Mouse (Mus musculus): ENCODE data around the gene Get4. TPM values are rescaled to one million over a fixed set of nuclear protein-coding genes. Genes with fewer than 3 reads are reported as not detected.

The Get4 gene
- total RNA-seq, 2 experiments from 2014 or later, result 81.9 to 87.1 TPM

GRCm38 (mm10) chr5:139237436-139237835 is 14.7 kb upstream of the Get4 start:
- no peak for DNase-seq (ENCODE audit: low spot score in 2 of 2)

DNA sequence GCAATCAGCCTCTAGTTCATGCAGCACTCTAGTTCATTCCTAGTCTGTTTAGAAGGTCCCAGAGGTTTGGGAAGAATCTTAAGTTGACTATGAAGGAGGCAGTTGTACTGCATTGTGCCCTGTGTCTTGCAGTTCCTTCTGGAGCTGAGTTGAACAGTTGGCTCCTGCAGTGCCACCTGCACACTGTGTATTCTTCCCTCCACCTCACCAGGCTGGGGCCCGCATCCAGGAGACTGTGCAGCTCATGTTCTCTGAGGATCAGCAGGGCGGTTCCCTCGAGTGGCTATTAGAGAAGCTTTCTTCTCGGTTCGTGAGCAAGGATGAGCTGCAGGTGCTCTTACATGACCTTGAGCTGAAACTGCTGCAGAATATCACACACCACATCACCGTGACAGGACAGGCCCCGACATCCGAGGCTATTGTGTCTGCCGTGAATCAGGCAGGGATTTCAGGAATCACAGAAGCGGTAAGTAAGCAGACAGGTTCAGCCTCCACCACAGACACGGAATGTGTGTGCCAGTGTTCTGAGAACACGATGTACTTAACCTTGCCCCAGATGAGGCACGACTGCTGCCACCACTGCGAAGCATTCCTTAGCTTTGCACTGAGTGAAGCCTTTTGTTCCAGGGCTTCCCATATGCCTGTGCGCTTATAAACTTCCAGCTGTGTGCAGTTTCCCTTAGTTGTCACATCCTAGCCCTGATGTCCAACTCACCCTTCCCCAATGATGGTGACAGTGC is 10.9 kb upstream of the Get4 start:
- DNase-seq (ENCODE audit: low spot score in 2 of 2), result no peak

DNA sequence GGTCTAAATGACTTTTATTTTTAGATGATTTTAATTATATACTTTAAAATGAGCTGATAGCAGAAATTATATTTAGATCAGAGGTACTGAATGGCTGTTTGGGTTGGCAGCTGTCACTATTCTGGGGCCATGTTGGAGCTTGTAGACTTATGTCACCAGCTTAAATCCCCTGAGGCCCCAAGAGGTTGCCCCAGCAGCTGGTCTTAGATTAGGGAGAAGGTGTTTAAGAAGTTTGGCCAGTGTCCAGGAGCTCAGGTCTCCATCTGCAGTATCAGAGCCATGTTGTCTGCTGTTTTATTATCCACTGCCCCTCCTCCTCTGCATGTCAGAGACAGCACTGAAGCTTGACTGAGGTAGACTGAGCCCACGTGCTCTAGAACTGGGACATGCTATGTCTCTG is 8.7 kb upstream of the Get4 start:
- no peak for DNase-seq (ENCODE audit: low spot score in 2 of 2)

- no peak for DNase-seq (ENCODE audit: low spot score in 2 of 2)
Measured at GRCm38 (mm10) chr5:139247767-139248166, 4.4 kb upstream of the Get4 start.

- DNase-seq (ENCODE audit: low spot score in 2 of 2), result no peak
Measured at GRCm38 (mm10) chr5:139248846-139249245, 3.3 kb upstream of the Get4 start.

DNA sequence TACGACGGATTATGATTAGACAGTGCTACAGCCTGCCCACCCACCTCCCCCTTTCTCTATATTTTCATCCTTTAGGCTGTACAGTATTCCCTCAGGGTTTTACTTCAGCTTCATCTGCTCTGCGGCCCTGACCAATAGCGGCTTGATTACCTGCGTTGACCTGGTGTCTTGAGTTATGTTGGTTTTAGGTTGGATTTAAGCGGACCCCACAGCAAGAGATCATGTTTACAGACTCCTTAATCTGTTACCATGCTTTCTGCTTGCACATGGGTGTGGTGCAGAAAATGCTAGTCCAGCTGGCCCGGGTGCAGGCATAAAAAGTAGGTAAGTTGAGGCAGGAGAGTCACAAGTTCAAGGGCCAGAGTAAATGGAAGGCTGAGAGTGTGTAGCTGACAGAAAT is 845 bp upstream of the Get4 start:
- no peak for DNase-seq (ENCODE audit: low spot score in 2 of 2)

- no peak for DNase-seq (ENCODE audit: low spot score in 2 of 2)
Measured at GRCm38 (mm10) chr5:139251736-139252080, 416 bp upstream of the Get4 start.

DNA sequence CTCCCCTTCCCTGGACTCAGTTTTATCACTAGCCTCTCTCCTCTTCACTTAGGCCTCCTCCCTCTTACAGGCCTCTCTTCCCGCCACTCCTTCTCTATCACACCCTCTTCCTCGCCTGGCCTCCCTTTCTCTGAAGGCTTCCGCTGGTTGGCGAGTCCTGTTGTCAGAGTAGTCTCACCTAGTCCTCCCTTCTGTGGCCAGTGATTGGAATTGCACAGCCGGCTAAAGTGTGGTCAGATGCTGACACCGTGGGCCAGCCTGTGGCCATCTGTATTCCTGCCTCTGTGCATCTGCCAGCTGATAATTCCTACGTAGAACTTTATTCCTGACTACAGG is 754 bp downstream of the Get4 start:
- no peak for DNase-seq (ENCODE audit: low spot score in 2 of 2)

DNA sequence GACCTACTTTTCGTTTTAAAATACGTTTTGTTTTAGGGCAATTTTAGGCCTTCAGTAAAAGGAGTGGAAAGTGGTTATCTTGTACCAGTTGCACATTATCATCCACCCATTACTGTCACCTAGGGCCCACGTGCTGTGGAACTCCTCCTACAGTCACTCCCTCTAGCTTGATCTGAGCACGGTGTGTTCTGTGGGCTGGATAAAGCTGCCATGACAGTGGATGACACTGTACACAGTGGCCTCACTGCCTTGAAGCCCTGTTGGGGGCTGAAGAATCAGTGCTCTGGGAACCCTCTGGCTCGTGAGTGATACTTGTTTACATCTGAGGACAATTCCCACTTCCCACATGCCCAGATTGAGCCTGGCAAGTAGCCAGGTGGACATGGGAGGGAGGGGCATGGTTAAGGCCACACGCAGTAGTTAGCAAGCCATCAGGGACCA is 1.2 kb downstream of the Get4 start:
- no peak for DNase-seq (ENCODE audit: low spot score in 2 of 2)

GRCm38 (mm10) chr5:139254938-139255337 is 2.8 kb downstream of the Get4 start:
- DNase-seq (ENCODE audit: low spot score in 2 of 2), result no peak

DNA sequence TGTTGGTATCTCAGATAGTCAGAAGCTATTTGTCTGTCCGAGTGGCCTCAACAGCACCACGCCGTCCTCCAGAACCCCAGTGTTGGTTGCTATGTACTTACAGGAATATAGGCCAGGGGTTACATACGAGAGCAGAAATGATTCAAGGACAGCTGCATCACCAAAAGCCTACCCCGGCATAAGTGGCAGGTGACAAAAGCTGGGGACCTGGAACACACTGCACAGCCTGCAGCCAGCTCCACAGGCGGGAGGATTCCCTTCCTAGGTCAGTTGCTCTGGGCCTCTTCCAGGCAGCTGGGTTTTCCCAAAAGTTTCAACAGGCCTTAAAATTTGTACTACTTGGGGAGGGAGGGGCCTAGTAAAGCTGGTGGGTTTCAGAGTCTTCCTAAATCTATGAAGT is 3.7 kb downstream of the Get4 start:
- no peak for DNase-seq (ENCODE audit: low spot score in 2 of 2)

GRCm38 (mm10) chr5:139256211-139256765 is 4.2 kb downstream of the Get4 start:
- no peak for DNase-seq (ENCODE audit: low spot score in 2 of 2)

GRCm38 (mm10) chr5:139257265-139257664 is 5.1 kb downstream of the Get4 start:
- no peak for DNase-seq (ENCODE audit: low spot score in 2 of 2)

- DNase-seq (ENCODE audit: low spot score in 2 of 2), result no peak
Measured at GRCm38 (mm10) chr5:139257818-139258217, 5.7 kb downstream of the Get4 start.

DNA sequence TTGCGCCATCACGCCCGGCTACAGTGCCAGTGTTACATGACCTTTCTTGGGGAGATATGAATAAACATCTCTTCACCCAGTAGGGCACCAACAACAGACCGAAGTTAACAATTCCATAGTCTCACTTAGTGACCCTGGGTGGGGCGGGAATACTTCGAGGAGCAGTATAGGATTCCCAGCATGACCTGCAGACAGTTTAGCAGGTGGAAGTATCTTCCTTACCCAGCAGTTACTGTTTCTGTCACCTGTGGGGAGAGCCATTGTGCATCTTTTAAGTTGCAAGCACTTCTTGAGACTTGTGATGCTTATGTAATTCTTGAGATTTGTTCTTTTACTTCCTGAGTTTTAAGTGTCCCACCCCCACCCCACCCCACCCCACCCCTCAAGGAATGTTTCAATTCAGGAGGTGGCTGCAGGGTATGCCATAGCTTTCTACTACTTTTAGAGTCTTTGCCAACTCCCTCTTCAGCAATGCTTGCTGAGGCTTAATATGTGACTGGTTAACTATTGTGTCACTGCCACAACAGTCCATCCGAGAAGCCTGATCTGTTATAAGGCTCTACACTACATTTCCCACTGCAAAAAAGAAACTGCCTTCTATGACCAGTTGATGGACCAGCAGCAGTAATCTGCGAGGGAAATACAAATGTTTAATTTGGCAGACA is 6.4 kb downstream of the Get4 start:
- no peak for DNase-seq (ENCODE audit: low spot score in 2 of 2)

GRCm38 (mm10) chr5:139259853-139260252 is 7.7 kb downstream of the Get4 start:
- no peak for DNase-seq (ENCODE audit: low spot score in 2 of 2)

- DNase-seq (ENCODE audit: low spot score in 2 of 2), result no peak
Measured at GRCm38 (mm10) chr5:139261403-139261802, 9.3 kb downstream of the Get4 start.

DNA sequence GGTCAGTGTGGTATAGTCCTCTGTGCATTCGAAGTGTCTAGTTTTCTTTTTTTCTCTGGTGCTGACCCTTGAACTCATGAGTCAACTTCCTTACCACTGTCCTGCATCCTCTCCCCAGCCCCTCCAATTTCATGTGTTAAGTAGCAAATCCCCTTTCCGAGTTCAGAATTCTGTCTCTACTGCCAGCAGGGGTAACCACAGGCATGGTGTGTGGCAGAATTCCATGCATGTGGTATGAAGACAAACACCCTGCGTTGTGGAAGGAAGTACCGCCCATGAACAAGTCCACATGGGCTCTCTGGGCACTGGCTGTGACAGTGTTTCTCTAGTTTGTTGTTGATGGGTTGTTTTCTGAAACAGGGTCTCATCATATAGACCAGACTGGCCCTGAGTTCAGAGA is 15.5 kb downstream of the Get4 start:
- DNase-seq (ENCODE audit: low spot score in 2 of 2), result no peak

DNA sequence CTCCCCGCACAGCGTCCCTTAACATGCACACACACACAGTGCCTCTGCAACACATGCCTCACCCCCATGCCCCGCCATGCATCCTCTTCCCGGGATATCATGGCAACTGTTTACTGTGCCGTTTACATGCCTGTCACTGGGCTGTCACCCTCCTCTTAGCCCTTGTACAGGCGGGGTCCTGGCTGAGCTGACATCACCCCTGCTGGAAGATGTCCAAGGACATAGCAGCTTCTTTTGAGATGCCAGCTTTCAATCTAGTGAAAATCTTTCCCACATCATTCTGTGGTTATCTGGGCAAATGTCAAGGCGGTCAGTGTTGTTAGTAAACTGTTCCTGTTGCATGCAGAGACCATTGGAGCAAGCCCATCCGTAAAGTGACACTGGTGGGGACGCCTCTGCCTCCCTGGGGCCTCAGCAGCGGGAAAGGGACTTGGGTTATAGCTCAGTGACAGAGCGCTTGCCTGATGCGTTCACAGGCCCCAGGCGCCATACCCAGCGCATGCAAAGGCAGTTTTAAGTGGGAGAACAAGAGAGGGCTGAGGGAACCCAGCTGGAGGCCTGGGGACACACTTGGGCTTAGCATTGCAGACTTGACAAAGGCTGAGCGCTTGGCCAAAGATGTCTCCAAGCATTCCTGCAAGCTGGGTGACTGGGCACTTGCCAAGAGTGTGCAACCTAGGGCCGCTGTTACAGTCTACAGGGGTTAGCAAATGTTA is 18.8 kb downstream of the Get4 start:
- DNase-seq (ENCODE audit: low spot score in 2 of 2), result no peak

GRCm38 (mm10) chr5:139271994-139272554 is 19.9 kb downstream of the Get4 start:
- DNase-seq (ENCODE audit: low spot score in 2 of 2), result no peak

GRCm38 (mm10) chr5:139277287-139277686 is 25.2 kb downstream of the Get4 start:
- no peak for DNase-seq (ENCODE audit: low spot score in 2 of 2)

Measured in gastrocnemius, postnatal 4 days (tissue).